Mouse (Mus musculus) midbrain, embryonic 11.5 days (tissue): ENCODE data around the gene Btbd35f5. TPM values are rescaled to one million over a fixed set of nuclear protein-coding genes. Genes with fewer than 3 reads are reported as not detected.
"Not testable (repeated sequence)": the region's sequence is repeated elsewhere in the genome, so short reads cannot be mapped to it uniquely, and the experiment has no call there.

ENCODE experiments used
- ATAC-seq: fragments of 200-750 bp; cut with Nextera tagmentation; 2 replicates; pipeline ENCODE4 v1.8.0; 2017; ENCODE audit warnings: moderate TSS enrichment, moderate library complexity; ENCODE audit not compliant: low FRiP score
- DNase-seq: peaks from one replicate; pipeline ENCODE4 v3.0.0; 2015; ENCODE audit warnings: low spot score; ENCODE audit errors: missing footprints
- H3K27ac ChIP-seq: fragments of 300-500 bp; sonication (generic); 2 replicates; pipeline ENCODE4 v1.5.1; 2014; ENCODE audit warnings: low read depth, low read length
- H3K27me3 ChIP-seq: fragments of 300-500 bp; sonication (generic); 2 replicates; pipeline ENCODE4 v1.6.1; 2014; ENCODE audit warnings: mild to moderate bottlenecking, low read length, moderate library complexity, mixed read lengths; ENCODE audit not compliant: control insufficient read depth, insufficient read depth
- H3K36me3 ChIP-seq: fragments of 300-500 bp; sonication (generic); 2 replicates; pipeline ENCODE4 v1.6.1; 2014; ENCODE audit warnings: mild to moderate bottlenecking, low read length, moderate library complexity, mixed read lengths; ENCODE audit not compliant: control insufficient read depth, insufficient read depth
- H3K4me1 ChIP-seq: fragments of 300-500 bp; sonication (generic); 2 replicates; pipeline ENCODE4 v1.6.1; 2014; ENCODE audit warnings: low read length; ENCODE audit not compliant: control insufficient read depth, insufficient read depth
- H3K4me2 ChIP-seq: fragments of 300-500 bp; sonication (generic); 2 replicates; pipeline ENCODE4 v1.6.1; 2014; ENCODE audit warnings: mild to moderate bottlenecking, moderate library complexity
- H3K4me3 ChIP-seq: fragments of 300-500 bp; sonication (generic); 2 replicates; pipeline ENCODE4 v1.5.1; 2014; ENCODE audit warnings: low read depth, low read length
- H3K9ac ChIP-seq: fragments of 300-500 bp; sonication (generic); 2 replicates; pipeline ENCODE4 v1.6.1; 2014; ENCODE audit warnings: low read length
- H3K9me3 ChIP-seq: fragments of 300-500 bp; sonication (generic); 2 replicates; pipeline ENCODE4 v1.6.1; 2016; ENCODE audit warnings: low read length; ENCODE audit not compliant: control insufficient read depth
- WGBS: fragments of 180-500 bp; shearing (Covaris S2); extraction: QIAGEN DNeasy Blood & Tissue Kit; methylation state at CpG from one replicate; pipeline ENCODE4 v1.1.7; 2014; 5-methylcytosine and 5-hydroxymethylcytosine counted together
- polyA plus RNA-seq: library from polyadenylated mRNA; unstranded; fragments of >200 nt; fragmentation: Nextera tagmentation; extraction: Ambion mirVana; gene quantifications from 2 replicates; pipeline ENCODE4 v1.2.1, GENCODE M21; 2014

Btbd35f5 gene
- not detected in 2 replicates for polyA plus RNA-seq

DNA sequence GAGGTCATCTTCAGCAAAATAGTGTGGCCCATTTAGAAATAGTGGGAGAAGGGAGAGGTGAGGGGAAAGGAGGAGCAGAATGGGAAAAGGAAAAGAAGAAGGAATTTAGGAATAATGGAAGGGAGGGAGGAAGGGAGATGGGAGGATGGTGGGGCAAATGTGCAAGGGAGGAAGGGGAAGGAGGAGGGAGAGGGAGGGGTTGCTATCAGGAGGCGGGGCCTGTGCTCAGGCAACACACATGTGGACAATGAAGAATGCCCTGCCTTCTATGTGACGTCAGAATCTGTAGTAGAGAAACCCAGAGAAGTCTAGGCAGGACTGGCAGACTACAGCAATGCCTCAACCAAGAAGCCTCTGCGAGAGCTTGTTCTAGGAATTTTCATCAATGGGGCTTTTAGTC, at the start of gene Btbd35f5:
Gene Btbd35f5, plus strand, starts transcription at position 301 of the 400 bp plus-strand sequence.
- WGBS: no CpG with 5 or more reads among the region's 3 CpGs
- H3K27me3 ChIP-seq, ATAC-seq, H3K27ac ChIP-seq, H3K4me1 ChIP-seq, H3K9ac ChIP-seq, DNase-seq, H3K9me3 ChIP-seq, H3K36me3 ChIP-seq, H3K4me3 ChIP-seq, H3K4me2 ChIP-seq: not testable (repeated sequence)

DNA sequence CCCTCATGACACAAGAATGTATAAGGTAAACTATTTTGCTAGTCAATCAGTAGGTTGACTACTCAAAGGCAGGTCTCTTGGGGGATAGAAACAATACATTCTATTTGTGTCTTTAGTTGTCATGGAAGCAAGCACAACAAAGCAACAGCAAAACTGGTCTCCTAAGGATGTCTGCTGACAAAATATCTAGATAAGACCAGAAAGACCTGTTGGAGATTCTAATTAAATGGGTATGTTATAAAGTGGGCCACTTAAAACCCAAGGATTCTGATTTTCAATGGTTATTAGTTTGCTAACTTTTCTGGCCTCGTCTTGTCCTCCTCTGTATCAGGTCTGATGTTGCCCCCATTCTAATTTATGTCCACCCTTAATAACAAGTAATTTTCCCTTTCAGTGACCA, 32.2 kb upstream of the Btbd35f5 start, which contains the start of gene Gm21789:
Gene Gm21789, plus strand, starts transcription at position 301 of the 400 bp plus-strand sequence.
- WGBS: no CpG with 5 or more reads among the region's 1 CpGs

More for the DNA sequence above, 32.2 kb upstream of the Btbd35f5 start, which contains the start of gene Gm21789:
- not testable (repeated sequence) for H3K27ac ChIP-seq, DNase-seq, H3K4me2 ChIP-seq, H3K4me3 ChIP-seq, H3K27me3 ChIP-seq, H3K9ac ChIP-seq, H3K4me1 ChIP-seq, H3K9me3 ChIP-seq, ATAC-seq, H3K36me3 ChIP-seq

Other genes with a start within 250 kb of the Btbd35f5 start
- gene Btbd35f21, start 247.8 kb upstream of the Btbd35f5 start, polyA plus RNA-seq: not detected in 2 replicates
- not detected in 2 replicates for gene Btbd35f30, start 79.3 kb upstream of the Btbd35f5 start, polyA plus RNA-seq
- not detected in 2 replicates for gene Gm21789, start 32.1 kb upstream of the Btbd35f5 start, polyA plus RNA-seq